11 mouse cellular contexts compared by ENCODE assay signal in genomic region chr9:116323871-116324721, GRCm38 (mm10).
DNase-seq lines count a peak whose midpoint lies in the region; ATAC-seq and TF ChIP-seq lines count a peak whose summit lies in the region.
"Had no signal": no experiment of that assay in that cellular context is flagged by ENCODE, and none has a peak within 500 bp of the region (broad histone marks: within the 10 kb centered on the region; RNA-seq: fewer than 3 reads in every experiment).

No protein-coding gene starts in this region.

- in situ Hi-C loops in CH12.LX (cut with MboI; ENCODE audit: low pct_ligation_motif_present, low pct_unique_long_range_greater_than_20kb, low sequenced_read_pairs), result loop anchor here (10.0 kb wide), 2 partner anchors 109 to 239 kb away; no protein-coding TSS in a partner anchor

- no peaks in the 10 kb centered on the region for H3K79me2 ChIP-seq in CH12.LX (replicated peaks; ENCODE audit: control insufficient read depth, extremely low read depth, insufficient read depth, poor library complexity, severe bottlenecking)

- TF ChIP-seq CTCF in CH12.LX (conservative IDR thresholded peaks at IDR 0.05 in 1 of 2, IDR thresholded peaks at IDR 0.05 in 1 of 2; ENCODE audit: low read depth in 2 of 2, low read length in 2 of 2), result no peak

- WGBS in lung, embryonic 16.5 days, result 59% methylated on average over 9 of the region's 9 CpGs
- 84% methylated on average over 9 of the region's 9 CpGs for WGBS in midbrain, embryonic 11.5 days

- no peaks in the 10 kb centered on the region for H3K27me3 ChIP-seq in CH12.LX (replicated peaks)
- H3K27me3 ChIP-seq in lung, embryonic 16.5 days (ENCODE audit: control insufficient read depth, insufficient read depth, low read depth, low read length), result no peaks in the 10 kb centered on the region
- H3K27me3 ChIP-seq in midbrain, embryonic 11.5 days (ENCODE audit: control insufficient read depth, insufficient read depth, low read length), result no peaks in the 10 kb centered on the region
- H3K27me3 ChIP-seq: hindbrain, embryonic 12.5 days had no signal

- H3K27ac ChIP-seq in CH12.LX (ENCODE audit: insufficient read depth, low read depth), result peak overlapping the region; percentile 94
- H3K27ac ChIP-seq in lung, embryonic 16.5 days (ENCODE audit: low read length), result peak overlapping the region; percentile 77
- no peak overlapping the region for H3K27ac ChIP-seq in midbrain, embryonic 11.5 days (ENCODE audit: low read depth, low read length)
- H3K27ac ChIP-seq: hindbrain, embryonic 12.5 days had no signal

- H3K4me1 ChIP-seq in CH12.LX (ENCODE audit: control insufficient read depth in 1 of 2, insufficient read depth in 2 of 2), result peaks cover 54 to 98% of the 10 kb centered on the region in 2 experiments
- peaks cover 19% of the 10 kb centered on the region for H3K4me1 ChIP-seq in lung, embryonic 16.5 days (replicated peaks; ENCODE audit: control insufficient read depth, insufficient read depth, low read length)
- no peaks in the 10 kb centered on the region for H3K4me1 ChIP-seq in midbrain, embryonic 11.5 days (ENCODE audit: control insufficient read depth, insufficient read depth, low read length)

- ATAC-seq in lung, embryonic 16.5 days (ENCODE audit: low read depth), result peak; percentile 93
- ATAC-seq in midbrain, embryonic 11.5 days (ENCODE audit: low FRiP score), result no peak

- dilution Hi-C loops in CH12.LX (cut with MboI; ENCODE audit: extremely low pct_ligation_motif_present, extremely low pct_unique_long_range_greater_than_20kb, low sequenced_read_pairs), result no loop called here

- H3K9ac ChIP-seq in CH12.LX (ENCODE audit: insufficient read depth, low read depth), result peak overlapping the region; percentile 59
- H3K9ac ChIP-seq in lung, embryonic 16.5 days (ENCODE audit: low read length), result peak overlapping the region; percentile 6; the same call in 1 of the 2 replicates
- H3K9ac ChIP-seq in midbrain, embryonic 11.5 days (ENCODE audit: low read length), result no peak overlapping the region
- H3K9ac ChIP-seq: hindbrain, embryonic 12.5 days had no signal

- no peaks in the 10 kb centered on the region for H3K9me3 ChIP-seq in CH12.LX (replicated peaks; ENCODE audit: low read length)
- H3K9me3 ChIP-seq in lung, embryonic 16.5 days (ENCODE audit: control insufficient read depth, low read length), result no peaks in the 10 kb centered on the region
- H3K9me3 ChIP-seq in midbrain, embryonic 11.5 days (ENCODE audit: control insufficient read depth, low read length), result no peaks in the 10 kb centered on the region
- H3K9me3 ChIP-seq: hindbrain, embryonic 12.5 days had no signal

- DNase-seq in heart, adult 11 months, result peak; percentile 96
- DNase-seq in heart, postnatal 25 days (ENCODE audit: low spot score), result no peak
- peak; percentile 98 for DNase-seq in CH12.LX (ENCODE audit: extremely low read depth)
- peak; percentile 59 to 61 for DNase-seq in heart, adult 9 months (ENCODE audit: low spot score in 2 of 2)
- DNase-seq in Muller cell, postnatal 12 days (ENCODE audit: inconsistent ontology term), result no peak
- DNase-seq in midbrain, embryonic 11.5 days (ENCODE audit: low spot score, missing footprints), result no peak
- no peak for DNase-seq in thymus, postnatal 25 days
- DNase-seq: cerebellum, adult 9-10 months; thymus, postnatal 4 days had no signal

- peak; percentile 85 for TF ChIP-seq EP300 in CH12.LX (IDR thresholded peaks at IDR 0.05; ENCODE audit: low read length)

- intact Hi-C loops in heart, postnatal 25 days (cut with DNase I), result no loop called here

- H3K4me2 ChIP-seq in CH12.LX (ENCODE audit: insufficient read depth, low read depth, poor library complexity, severe bottlenecking), result peak overlapping the region; percentile 39
- no peak overlapping the region for H3K4me2 ChIP-seq in lung, embryonic 16.5 days (ENCODE audit: low read depth, low read length)
- H3K4me2 ChIP-seq in midbrain, embryonic 11.5 days, result no peak overlapping the region
- H3K4me2 ChIP-seq: hindbrain, embryonic 12.5 days had no signal

- TF ChIP-seq RAD21 in CH12.LX (IDR thresholded peaks at IDR 0.05; ENCODE audit: low read depth, low read length), result peak; percentile 18

- peak overlapping the region in 2 of 3 experiments; percentile 17 to 39 for H3K4me3 ChIP-seq in CH12.LX (replicated peaks in 1 of 3; ENCODE audit: low read depth in 2 of 3, low read length in 2 of 3, poor library complexity in 1 of 3)
- no peak overlapping the region for H3K4me3 ChIP-seq in lung, embryonic 16.5 days (ENCODE audit: low read length)
- H3K4me3 ChIP-seq in midbrain, embryonic 11.5 days (ENCODE audit: low read depth, low read length), result no peak overlapping the region
- H3K4me3 ChIP-seq: hindbrain, embryonic 12.5 days had no signal

- no peaks in the 10 kb centered on the region for H3K36me3 ChIP-seq in CH12.LX (replicated peaks in 1 of 2; ENCODE audit: control insufficient read depth in 1 of 2, insufficient read depth in 1 of 2, low read length in 1 of 2)
- H3K36me3 ChIP-seq in lung, embryonic 16.5 days (ENCODE audit: control insufficient read depth, insufficient read depth, low read length), result no peaks in the 10 kb centered on the region
- H3K36me3 ChIP-seq in midbrain, embryonic 11.5 days (ENCODE audit: control insufficient read depth, insufficient read depth, low read length), result no peaks in the 10 kb centered on the region
- H3K36me3 ChIP-seq: hindbrain, embryonic 12.5 days had no signal

- peak; percentile 67 for TF ChIP-seq POLR2A in CH12.LX (IDR thresholded peaks at IDR 0.05; ENCODE audit: low read depth, low read length)

TF ChIP-seq in CH12.LX, 34 proteins besides CTCF, POLR2A, EP300 and RAD21:
- TF ChIP-seq MAZ (IDR thresholded peaks at IDR 0.05; ENCODE audit: low read depth, low read length) (no peak), TBP (conservative IDR thresholded peaks at IDR 0.05; ENCODE audit: low read depth, low read length) (peak; percentile 83), ETS1 (conservative IDR thresholded peaks at IDR 0.05; ENCODE audit: low read depth, low read length) (peak; percentile 95), CHD2 (IDR thresholded peaks at IDR 0.05; ENCODE audit: low read length) (peak; percentile 58; the same call in 1 of the 2 replicates), SIN3A (IDR thresholded peaks at IDR 0.05; ENCODE audit: low read length) (peak; percentile 42; the same call in 1 of the 2 replicates), KAT2A (IDR thresholded peaks at IDR 0.05; ENCODE audit: insufficient replicate concordance, low read length) (peak; percentile 84; the same call in 1 of the 2 replicates), USF1 (IDR thresholded peaks at IDR 0.05; ENCODE audit: low read depth, low read length) (no peak), NELFE (IDR thresholded peaks at IDR 0.05; ENCODE audit: low read depth, low read length) (no peak; the same call in 1 of the 2 replicates), BHLHE40 (IDR thresholded peaks at IDR 0.05; ENCODE audit: low read depth, low read length) (peak; percentile 85), MYC (IDR thresholded peaks at IDR 0.05; ENCODE audit: low read depth, low read length) (peak; percentile 57; the same call in 1 of the 2 replicates), TCF12 (IDR thresholded peaks at IDR 0.05; ENCODE audit: low read depth, low read length) (peak; percentile 87), JUN (IDR thresholded peaks at IDR 0.05; ENCODE audit: insufficient read depth, low read depth, low read length) (no peak; the same call in 1 of the 2 replicates), ZMIZ1 (IDR thresholded peaks at IDR 0.05; ENCODE audit: low read depth, low read length) (no peak), ZC3H11A (IDR thresholded peaks at IDR 0.05; ENCODE audit: low read depth, low read length) (no peak), NRF1 (IDR thresholded peaks at IDR 0.05; ENCODE audit: low read depth, low read length) (no peak), MEF2A (IDR thresholded peaks at IDR 0.05; ENCODE audit: borderline replicate concordance, low read depth, low read length) (peak; percentile 98), MAX (IDR thresholded peaks at IDR 0.05; ENCODE audit: low read length) (peak; percentile 58; the same call in 1 of the 2 replicates), CHD1 (IDR thresholded peaks at IDR 0.05; ENCODE audit: low read depth, low read length) (0 out of 2 replicates have a peak, but pooled peaks have one; percentile 78), IRF4 (IDR thresholded peaks at IDR 0.05; ENCODE audit: low read depth, low read length) (peak; percentile 85), MXI1 (IDR thresholded peaks at IDR 0.05; ENCODE audit: low read depth, low read length) (no peak), HCFC1 (IDR thresholded peaks at IDR 0.05; ENCODE audit: low read depth, low read length) (peak; percentile 60), JUND (conservative IDR thresholded peaks at IDR 0.05; ENCODE audit: low read depth, low read length) (no peak)

Comparison
In these comparisons a context has a peak if more than half of its experiments do, and no peak if none do; other contexts are left out.
1. DNase-seq: peak in heart, adult 11 months (single experiment), CH12.LX (single experiment) and heart, adult 9 months (2 of 2); none in heart, postnatal 25 days (single experiment), Muller cell, postnatal 12 days (single experiment), midbrain, embryonic 11.5 days (single experiment) and thymus, postnatal 25 days (single experiment).
2. H3K4me3 ChIP-seq: peak in CH12.LX (2 of 3); none in lung, embryonic 16.5 days (single experiment) and midbrain, embryonic 11.5 days (single experiment).